Mouse (Mus musculus) cortical plate, adult 2 months (tissue): ENCODE measurements around the gene Trpm3. TPM values are rescaled to one million over a fixed set of nuclear protein-coding genes. Genes with fewer than 3 reads are reported as not detected.
A peak's percentile ranks its signal among the peaks of the same experiment; 100 is the strongest.

Experiments
- H3K27ac ChIP-seq: fragments of 200-500 bp; 2 replicates; pipeline ENCODE4 v1.5.1; 2012; ENCODE audit warnings: low read length, control low read depth, inconsistent platforms; ENCODE audit not compliant: insufficient read depth
- H3K4me1 ChIP-seq: fragments of 200-500 bp; 2 replicates; pipeline ENCODE4 v1.6.1; 2011; ENCODE audit warnings: low read length; ENCODE audit not compliant: control insufficient read depth, insufficient read depth
- H3K4me3 ChIP-seq: fragments of 200-500 bp; 2 replicates; pipeline ENCODE4 v1.5.1; 2011; ENCODE audit warnings: mild to moderate bottlenecking, low read length, control low read depth; ENCODE audit not compliant: insufficient read depth
- CTCF ChIP-seq: fragments of 200-500 bp; IDR thresholded peaks from 2 replicates; pipeline ENCODE4 v1.5.1; 2011; ENCODE audit warnings: mild to moderate bottlenecking, control low read depth, low read length; ENCODE audit not compliant: insufficient read depth; ENCODE audit errors: extremely low read depth
- POLR2A ChIP-seq: fragments of 200-500 bp; IDR thresholded peaks from 2 replicates; pipeline ENCODE4 v1.6.1; 2011; ENCODE audit warnings: mild to moderate bottlenecking, low read length, control low read depth; ENCODE audit not compliant: insufficient read depth; ENCODE audit errors: extremely low read depth
- polyA plus RNA-seq: library from polyadenylated mRNA; depleted of rRNA; stranded (reverse); fragments of >200 nt; gene quantifications from 2 replicates; pipeline ENCODE4 v1.2.3, GENCODE M21; 2012

Gene Trpm3
- polyA plus RNA-seq, 1 experiment: 16.5 TPM

DNA sequence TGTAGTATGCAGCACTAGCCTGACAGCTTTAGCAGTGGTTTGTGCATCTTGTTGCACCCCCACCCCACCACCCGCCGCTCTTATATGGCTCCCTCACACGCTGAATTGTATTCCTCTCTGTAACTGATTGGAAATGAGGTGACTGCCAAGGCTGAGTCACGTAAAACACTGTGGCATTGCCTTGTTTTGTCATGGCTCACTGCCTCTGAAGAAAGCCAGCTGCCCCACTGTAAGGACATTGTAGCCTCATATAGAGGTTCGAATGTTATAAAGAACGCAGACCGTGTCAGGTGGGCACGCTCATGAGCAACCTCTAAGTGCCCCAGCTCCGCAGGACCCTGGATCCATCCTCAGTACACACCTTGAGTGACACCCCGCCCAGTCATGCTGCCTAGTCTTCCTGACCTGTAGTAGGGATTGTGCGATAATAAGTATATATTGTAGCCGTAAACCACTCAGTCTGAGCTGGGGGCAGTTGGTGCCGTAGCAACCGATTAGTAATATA is 215.2 kb downstream of the Trpm3 start:
- 0 out of 2 replicates have a peak, but pooled peaks cover 2% of the 10 kb centered on the region for H3K4me1 ChIP-seq
- no peak overlapping the region; the same call in 1 of the 2 replicates for H3K27ac ChIP-seq
- H3K4me3 ChIP-seq: peak overlapping the region; percentile 38
- no peak for TF ChIP-seq CTCF
- TF ChIP-seq POLR2A: no peak

DNA sequence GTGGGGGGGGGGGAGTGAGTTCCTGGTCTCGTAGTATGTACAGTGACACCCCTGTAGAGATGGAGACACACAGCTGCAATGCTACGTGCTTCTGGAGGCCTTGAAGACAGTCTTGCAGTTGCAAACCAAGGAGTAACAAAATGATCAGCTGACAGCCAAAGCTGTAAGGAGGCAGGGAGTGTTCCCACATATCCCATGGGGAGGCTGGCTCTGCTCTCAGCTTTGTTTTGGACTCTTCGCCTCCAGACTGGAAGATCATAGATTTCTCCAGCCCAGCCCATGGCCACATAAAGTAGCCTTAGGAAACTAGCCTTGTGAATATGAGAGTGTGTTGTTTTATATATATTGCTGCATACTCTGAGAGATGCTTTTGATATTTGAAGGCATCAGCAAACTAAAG is 248.0 kb downstream of the Trpm3 start:
- no peak overlapping the region for H3K4me3 ChIP-seq
- no peak for TF ChIP-seq CTCF
- no peak for TF ChIP-seq POLR2A
- H3K4me1 ChIP-seq: no peaks in the 10 kb centered on the region
- no peak overlapping the region for H3K27ac ChIP-seq

GRCm38 (mm10) chr19:22394700-22395099 is 255.9 kb downstream of the Trpm3 start:
- TF ChIP-seq POLR2A: no peak
- TF ChIP-seq CTCF: no peak
- H3K4me1 ChIP-seq: no peaks in the 10 kb centered on the region
- H3K27ac ChIP-seq: no peak overlapping the region

DNA sequence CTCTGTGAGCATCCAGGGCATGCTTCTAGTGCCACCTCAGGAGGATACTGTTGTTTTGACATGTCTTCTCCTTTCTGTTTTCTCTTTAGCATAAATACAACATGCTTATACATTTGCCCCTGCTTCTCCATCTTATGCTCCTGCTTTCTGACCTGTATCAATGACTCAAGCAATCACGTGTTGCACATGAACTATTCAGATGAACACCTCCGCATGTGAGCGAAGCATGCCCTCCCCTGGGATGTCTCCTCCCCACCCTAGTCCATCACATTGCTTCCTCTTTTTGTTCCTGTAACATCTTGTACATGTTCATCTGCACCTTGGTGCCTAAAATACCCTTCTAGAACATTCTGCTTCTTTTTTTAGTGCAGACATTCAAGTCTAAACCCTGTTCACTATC is 265.2 kb downstream of the Trpm3 start:
- no peak overlapping the region for H3K27ac ChIP-seq
- no peaks in the 10 kb centered on the region for H3K4me1 ChIP-seq
- no peak for TF ChIP-seq CTCF
- TF ChIP-seq POLR2A: no peak
- H3K4me3 ChIP-seq: no peak overlapping the region

More at GRCm38 (mm10) chr19:22394700-22395099, 255.9 kb downstream of the Trpm3 start:
- no peak overlapping the region for H3K4me3 ChIP-seq

DNA sequence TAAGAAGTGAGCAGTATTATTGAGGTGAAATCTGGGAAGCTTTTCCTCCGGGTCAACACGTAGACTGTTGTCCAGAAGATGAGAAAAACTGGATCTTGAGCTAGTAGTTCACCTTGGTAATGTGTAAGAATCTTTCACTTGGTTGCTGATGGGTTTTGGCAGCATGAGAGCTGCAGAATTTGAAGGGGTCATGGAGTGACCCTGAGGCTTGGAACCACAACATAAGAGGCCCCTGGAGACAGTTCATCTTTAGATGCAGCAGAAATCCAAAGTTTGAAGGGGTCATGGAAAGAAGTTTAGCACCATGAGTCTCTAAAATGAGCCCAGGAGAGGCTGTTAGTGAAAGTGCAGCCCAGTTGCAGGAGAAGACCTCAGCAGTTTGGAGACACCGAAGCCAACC is 279.4 kb downstream of the Trpm3 start:
- no peaks in the 10 kb centered on the region for H3K4me1 ChIP-seq
- no peak overlapping the region for H3K27ac ChIP-seq
- TF ChIP-seq CTCF (no peak), POLR2A (no peak)
- H3K4me3 ChIP-seq: no peak overlapping the region

DNA sequence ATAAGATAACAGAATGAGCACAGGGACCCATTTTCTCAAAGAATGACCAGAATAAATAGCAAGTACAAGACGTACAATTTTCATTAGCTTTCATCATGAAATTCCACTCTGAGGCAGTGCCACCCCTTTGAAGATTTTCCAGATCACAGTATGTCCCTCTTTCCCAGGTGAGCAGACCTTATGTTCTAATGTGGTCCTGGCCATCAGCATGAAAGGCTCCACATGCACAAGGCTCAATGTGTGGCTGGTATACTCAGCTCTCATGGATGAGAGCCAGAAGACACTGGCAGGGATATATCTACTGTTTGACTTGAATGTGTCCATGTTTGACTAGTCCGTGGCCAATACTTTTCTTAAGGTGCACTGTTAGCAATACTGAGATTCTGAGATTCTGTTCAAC is 298.4 kb downstream of the Trpm3 start:
- no peak overlapping the region for H3K4me3 ChIP-seq
- H3K27ac ChIP-seq: no peak overlapping the region
- TF ChIP-seq POLR2A (no peak), CTCF (no peak)
- no peaks in the 10 kb centered on the region for H3K4me1 ChIP-seq

- Histone ChIP-seq H3K4me3 (peak overlapping the region; percentile 53), H3K27ac (no peak overlapping the region), H3K4me1 (peaks cover 1% of the 10 kb centered on the region; the same call in 1 of the 2 replicates)
- TF ChIP-seq CTCF (no peak), POLR2A (no peak)
Observed at GRCm38 (mm10) chr19:22447418-22448339, 308.8 kb downstream of the Trpm3 start.

DNA sequence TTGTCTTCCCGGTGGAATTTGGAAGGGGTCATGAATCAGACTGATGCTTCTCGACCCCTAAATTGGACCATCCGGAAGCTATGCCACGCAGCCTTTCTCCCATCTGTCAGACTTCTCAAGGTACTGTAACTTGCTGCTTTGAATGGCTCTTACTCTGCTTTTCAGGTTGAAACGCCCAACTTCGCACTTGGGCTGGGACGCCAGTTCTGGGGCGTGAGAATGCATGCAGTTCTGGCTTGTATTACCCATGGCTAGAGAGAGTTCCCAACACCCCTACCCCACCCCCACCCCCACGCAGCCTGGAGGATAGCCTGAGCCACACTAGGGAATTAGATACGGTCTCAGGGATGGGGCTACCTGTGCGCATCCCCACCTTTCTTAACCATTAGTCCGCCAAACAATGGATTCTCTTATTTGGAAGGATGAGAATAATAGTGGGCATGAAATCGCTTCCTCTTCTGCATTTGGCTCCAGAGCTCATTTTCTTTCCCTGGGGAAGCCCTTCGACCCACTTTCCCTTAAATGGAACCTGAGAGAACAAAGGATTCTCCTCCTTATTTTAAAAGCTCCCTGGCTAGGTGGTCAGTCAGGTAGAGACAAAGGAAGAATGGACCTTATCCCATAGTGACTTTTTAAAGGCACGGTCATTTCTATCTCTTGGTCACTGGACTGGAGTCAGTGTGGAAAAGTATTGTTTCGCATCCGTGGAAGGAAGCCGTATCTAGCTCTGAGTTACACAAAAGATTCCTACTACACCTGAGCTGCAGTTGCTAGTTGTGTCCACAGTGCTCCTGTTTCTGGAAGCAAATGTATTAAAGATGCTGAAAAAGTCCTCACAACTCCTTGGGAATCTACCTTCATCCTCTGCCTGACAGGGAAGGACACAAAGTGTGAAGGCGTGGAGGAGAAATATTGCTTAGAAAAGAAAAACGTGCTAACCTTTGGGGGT is 309.8 kb downstream of the Trpm3 start:
- TF ChIP-seq CTCF (no peak), POLR2A (no peak)
- Histone ChIP-seq H3K4me3 (peak overlapping the region; percentile 53), H3K27ac (0 out of 2 replicates have a peak overlapping the region, but pooled peaks have one; percentile 45), H3K4me1 (peaks cover 1% of the 10 kb centered on the region; the same call in 1 of the 2 replicates)

GRCm38 (mm10) chr19:22451290-22451689 is 312.4 kb downstream of the Trpm3 start:
- H3K27ac ChIP-seq: no peak overlapping the region
- H3K4me1 ChIP-seq: peaks cover 1% of the 10 kb centered on the region; the same call in 1 of the 2 replicates
- no peak for TF ChIP-seq CTCF
- no peak for TF ChIP-seq POLR2A
- no peak overlapping the region for H3K4me3 ChIP-seq
